Mouse (Mus musculus): ENCODE results near the gene Zfp672.
"Not testable (repeated sequence)": the region's sequence is repeated elsewhere in the genome, so short reads cannot be mapped to it uniquely, and the experiment has no call there.

Zfp672 gene

DNA sequence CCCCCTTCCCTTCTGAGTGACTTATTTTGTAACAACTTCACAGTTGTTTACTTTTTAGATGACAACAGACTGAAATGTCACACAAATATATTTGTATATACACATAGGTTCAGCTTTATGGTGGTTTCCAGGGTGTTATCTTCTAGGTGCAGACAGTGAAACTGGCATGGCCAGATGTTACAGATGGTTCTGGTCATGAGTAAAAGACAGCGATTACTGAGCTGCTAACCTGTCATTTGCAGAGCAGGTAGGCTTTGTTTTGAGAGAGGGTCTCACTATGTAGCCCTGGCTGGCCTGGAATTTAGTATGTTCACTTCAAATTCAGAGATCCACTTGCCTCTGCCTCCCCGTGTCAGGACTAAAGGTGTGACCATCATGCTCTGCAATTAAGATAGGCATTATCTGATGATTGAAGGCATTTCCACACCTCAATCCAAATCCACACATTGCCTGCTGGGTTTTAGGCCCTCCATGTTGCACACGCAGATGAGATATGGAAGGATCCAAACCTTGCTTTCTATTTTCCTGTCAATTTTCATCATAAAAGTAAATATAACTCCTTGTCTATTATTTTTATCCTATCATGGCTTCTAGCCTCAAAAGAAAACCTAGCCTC lies 5.4 kb downstream of the Zfp672 start:
- DNase-seq, result no peak

DNA sequence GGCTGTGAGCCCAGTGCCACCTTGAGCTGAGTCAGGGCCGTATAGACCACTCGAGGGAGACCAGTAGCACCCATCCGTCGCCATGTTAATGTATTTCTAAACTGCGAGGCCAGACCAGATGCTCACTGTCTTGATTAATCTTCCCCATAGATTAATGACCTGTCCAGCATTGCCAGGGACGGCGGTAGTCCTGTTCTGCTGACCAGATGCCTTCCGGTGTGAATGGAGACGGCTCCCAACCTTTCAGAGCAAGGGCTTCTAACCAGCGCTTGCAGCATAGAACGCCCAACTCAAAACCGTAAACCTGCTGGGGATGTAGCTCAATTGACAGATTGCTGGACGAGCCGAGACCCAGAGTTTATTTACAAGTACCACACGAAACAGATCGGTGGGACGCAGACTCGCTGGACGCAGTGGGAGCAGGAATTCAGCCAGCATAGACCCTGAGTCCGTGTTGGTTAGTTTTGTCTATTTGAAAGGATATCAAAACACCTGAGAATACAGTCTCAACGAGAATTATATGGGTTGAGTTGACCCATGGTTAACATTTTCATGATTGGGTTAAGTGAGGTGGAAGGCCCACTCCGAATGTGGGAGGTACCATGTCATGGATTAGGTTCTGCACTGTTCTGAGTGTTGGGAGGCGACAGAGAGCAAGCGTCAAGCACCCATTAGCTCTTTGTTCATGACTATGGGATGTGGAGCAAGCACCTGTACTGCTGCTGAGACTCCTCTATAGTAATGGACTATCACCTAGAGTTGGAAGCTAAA lies 6.4 kb downstream of the Zfp672 start:
- no peak for DNase-seq

DNA sequence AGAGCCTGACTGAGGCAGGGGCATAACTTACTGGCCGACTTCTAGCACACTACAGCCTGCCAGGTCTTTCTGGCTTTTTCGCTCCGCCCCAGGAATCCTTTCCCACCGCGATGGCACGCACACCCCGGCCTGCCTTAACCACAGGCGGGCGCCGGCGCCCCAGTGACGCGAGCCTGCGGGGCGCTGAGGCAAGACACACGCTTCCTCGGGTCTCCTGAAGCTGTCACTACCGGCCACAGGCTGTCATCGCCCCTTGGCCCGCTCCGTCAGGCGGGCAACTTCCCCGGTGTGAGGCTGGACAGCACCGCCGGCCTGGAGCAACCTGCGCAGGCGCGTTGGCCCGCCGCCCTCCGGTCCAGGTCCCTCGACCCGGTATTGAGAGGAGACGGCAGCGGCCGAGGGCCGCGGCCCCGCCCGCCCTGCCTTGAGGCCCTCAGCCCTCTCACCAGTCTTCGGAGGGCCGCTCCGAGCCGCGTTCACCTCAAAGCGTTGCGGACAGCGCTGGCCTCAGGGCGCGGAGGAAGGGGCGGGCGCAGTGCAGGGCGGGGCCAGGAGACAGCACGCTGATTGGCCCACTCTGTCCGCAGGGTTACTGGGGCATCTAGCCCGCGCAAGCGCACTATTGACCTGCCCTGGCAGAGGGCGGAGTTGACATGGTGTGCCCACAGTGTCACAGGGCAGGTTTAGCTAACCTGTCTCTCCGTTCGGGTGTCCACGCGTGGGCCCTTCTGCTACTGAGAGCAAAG lies 7.1 kb downstream of the Zfp672 start:
- DNase-seq, result peak; percentile 99

DNA sequence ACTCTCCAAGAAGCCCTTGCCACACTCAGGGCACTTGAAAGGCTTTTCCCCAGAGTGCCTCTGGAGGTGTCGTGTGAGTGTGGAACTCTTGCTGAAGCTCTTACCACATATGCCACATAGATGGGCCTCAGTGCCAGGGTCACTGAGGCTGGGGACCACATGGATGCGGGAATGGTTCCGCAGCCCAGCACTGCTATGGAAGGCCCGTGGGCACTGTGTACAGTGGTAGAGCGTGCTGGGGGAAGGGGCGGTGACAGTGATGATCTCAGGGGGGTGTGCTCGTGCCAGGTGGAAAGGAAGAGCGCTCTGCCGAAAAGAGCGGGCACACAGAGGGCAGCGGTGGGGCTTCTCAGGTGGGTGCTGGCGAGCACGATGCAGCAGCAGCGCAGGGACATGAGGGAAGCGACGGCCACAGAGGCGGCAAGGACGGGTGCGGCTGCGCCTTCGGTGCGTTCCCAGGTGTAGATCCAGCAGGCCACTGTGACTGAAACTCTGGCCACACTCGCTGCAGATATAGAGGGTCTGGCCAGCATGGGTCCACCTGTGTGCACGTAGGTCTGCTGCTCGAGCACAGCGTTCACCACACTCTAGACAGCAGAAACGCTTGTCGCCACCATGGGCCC lies 13.3 kb downstream of the Zfp672 start:
- no peak for DNase-seq

DNA sequence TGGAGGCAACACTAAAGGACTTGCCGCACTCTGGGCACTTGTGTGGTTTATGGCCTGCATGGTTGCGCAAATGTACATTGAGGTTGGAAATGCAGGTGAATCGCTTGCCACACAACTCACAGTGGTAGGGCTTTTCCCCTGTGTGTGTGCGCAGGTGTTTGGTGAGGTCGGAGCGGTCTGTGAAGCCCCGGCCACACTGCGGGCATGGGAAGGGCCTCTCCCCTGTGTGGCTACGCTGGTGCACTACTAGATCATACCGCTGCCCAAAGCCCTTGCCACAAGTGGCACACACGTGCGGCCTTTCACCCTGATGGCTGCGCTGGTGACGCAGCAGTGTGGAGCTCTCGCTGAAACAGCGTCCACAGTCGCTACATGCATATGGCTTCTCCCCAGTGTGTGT lies 13.8 kb downstream of the Zfp672 start:
- no peak for DNase-seq

DNA sequence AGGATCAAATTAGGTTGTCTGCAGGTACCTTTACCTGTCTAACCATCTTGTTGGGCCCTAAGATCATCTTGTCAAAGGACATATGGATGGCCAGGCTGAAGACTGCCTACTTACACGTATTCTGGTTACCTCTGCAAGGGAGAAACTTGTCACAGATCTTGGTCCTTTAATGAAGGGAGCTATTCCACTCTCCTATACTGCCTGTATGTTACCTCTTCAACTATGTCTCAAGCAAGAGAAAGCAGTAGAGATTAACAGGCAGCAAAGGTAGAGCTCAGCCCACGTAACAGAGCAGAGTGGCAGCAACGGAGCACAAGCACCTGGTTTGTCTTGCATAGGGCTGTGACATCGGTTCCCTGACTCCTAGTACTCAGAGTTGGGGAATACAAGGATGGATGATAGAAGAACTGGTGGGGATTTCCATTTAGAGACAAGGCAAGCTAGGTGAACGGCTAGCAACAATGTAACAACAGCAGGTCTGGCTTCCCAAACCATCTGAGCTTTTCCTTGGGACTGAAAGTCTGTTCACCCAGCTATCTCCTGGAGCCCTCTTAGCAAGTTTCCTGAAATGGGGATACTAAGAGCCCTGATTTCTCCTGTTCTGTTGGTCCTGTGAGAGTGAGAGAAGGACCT lies 14.5 kb downstream of the Zfp672 start:
- DNase-seq, result no peak

DNA sequence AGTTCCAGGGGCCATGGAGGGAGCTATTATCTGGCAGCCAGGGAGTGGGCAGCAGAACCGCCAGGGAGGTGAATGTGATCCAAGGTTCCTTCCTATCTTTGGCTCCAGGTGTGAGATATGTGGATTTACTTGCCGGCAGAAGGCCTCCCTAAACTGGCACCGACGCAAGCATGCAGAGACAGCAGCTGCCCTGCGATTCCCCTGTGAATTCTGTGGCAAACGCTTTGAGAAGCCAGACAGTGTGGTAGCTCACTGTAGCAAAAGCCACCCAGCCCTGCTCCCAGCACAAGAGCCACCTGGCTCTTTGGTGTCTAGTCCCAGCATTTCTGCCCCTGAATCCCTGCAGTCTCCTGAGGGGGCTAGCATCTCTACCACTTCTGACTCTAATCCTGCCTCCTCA lies 16.1 kb downstream of the Zfp672 start:
- no peak for DNase-seq

DNA sequence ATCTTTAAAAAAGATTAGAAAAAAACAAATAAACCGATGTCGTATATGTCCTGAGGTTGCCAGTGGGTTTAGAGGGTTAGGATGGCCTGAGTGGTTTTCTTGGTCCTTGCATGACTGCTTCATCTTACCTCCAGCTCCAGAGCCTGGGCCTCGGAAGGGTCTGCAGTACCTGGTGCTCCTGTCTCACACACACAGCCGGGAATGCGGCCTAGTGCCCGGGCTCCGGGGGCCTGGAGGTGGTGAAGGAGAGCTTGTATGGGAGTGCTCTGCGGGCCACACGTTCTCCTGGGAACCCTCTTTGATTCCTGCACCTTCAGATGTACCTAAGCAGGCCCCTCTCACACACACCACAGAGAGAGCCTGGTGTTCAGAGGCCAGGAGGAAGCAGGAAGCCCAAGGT lies 21.5 kb downstream of the Zfp672 start:
- no peak for DNase-seq

DNA sequence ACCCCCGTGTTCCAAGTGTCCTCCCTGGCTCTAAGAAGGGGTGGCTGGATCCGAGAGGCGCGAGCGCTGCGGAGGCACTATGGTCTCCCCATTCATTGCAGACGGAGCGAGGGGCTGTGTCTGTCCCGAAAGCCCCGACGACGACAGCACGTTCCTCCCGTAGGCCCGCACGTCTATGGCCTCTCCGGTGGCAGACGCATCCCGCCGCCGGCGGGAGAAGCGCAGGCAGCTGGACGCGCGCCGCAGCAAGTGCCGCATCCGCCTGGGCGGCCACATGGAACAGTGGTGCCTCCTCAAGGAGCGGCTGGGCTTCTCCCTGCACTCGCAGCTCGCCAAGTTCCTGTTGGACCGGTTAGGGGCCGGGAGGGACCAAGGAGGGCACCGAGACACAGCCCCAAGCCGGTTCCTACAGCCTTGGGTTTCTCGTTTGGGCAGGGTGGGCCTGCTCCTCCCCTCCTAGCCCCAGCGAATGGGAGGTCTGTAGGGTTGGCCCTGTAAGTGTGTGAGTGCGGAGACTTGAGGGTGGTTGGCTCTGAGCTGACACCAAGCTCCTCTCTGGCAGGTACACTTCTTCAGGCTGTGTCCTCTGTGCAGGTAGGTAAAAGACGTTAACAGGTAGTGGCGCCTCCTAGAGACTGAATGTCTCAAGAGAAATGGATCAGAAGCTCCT lies 22.6 kb downstream of the Zfp672 start:
- peak; percentile 76 for DNase-seq

DNA sequence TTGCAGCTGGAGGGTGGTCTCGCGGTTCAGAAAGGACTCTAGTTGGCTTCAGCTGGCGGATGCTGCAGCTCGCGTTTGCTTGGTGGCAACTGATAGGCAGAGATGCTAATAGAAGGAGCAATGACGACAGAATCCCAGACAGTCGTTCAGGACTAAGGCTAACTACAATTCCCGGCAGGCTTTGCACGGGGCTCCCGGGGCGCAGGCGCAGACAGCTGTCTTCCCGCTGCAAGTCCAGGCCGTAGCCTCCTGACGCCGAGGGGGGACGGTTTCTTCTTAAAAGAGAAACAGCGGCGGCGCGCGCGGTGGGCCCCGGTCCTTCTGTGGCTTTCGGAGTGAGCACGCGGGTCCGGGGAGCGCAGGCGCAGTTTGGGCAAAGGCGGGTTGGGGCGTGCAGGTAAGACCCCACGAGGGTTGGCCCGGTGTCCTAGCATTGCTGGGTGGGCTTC lies 23.3 kb downstream of the Zfp672 start, which contains the start of gene Zfp692:
TSS of gene Zfp692 (plus strand) at position 210 of the 449 bp plus-strand sequence.
- DNase-seq, result peak; percentile 96

DNA sequence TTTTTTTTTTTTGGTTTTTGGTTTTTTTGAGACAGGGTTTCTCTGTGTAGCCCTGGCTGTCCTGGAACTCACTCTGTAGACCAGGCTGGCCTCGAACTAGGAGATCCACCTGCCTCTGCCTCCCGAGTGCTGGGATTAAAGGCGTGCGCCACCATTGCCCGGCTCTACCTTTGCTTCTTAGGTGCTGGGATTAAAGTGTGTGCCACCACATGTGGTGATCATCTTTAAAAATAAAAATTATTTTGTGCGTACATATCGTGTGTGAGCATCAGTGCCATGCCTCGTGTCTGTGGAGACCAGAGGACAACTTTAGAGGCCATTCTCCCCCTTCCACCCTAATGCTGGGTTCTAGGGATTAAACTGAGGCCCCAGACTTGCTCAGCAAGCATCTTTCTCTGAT lies 24.8 kb downstream of the Zfp672 start:
- not testable (repeated sequence) for DNase-seq

DNA sequence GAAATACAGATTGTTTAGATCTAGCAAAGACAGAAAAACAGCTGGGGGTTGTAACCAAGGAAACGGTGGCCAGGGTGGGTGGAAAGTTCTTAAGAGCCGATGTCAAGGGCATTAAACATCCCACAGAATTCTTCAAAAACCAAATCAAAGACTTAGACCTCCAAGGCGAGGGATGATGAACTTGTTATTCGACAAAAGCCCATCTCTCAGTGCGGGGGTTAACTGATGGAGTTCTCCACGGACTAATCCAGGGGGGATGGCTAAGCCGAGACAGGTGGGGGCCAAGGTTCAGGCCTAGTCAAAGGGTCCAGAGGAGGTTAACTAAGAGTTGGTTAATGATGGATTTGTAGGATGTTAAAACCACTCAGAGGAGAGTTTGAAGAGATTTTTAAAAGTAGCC lies 26.5 kb downstream of the Zfp672 start:
- DNase-seq, result no peak

DNA sequence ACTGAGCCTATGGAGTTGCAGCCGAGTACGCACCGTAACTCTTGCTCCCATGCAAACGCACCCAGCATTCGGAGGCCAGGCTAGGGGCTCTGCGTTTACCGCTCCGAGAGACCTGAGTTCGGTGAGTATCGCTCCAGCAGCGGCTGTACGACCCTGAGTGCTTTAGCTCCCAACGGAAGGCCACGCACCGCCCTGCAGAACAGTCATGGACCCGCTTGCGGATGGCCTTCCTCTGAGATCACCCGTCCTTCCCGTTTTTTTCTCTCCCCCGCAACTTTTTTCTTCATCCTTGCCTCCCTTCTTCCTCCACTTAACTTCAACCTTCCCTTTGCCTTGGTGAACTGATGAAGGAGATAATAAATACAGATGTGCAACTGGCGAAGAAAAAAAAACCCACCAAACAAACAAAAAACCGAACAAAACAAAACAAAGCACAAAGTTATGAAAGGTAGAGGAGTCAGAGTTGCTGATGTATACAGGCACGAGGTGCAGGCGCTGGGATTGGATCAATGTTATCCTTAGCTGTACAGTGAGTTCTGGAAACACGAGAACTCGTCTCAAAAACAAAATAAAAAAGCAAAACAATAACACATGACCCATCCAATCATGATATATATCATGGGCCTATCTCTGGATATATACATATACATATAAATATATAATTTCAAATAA lies 27.2 kb downstream of the Zfp672 start:
- no peak for DNase-seq

DNA sequence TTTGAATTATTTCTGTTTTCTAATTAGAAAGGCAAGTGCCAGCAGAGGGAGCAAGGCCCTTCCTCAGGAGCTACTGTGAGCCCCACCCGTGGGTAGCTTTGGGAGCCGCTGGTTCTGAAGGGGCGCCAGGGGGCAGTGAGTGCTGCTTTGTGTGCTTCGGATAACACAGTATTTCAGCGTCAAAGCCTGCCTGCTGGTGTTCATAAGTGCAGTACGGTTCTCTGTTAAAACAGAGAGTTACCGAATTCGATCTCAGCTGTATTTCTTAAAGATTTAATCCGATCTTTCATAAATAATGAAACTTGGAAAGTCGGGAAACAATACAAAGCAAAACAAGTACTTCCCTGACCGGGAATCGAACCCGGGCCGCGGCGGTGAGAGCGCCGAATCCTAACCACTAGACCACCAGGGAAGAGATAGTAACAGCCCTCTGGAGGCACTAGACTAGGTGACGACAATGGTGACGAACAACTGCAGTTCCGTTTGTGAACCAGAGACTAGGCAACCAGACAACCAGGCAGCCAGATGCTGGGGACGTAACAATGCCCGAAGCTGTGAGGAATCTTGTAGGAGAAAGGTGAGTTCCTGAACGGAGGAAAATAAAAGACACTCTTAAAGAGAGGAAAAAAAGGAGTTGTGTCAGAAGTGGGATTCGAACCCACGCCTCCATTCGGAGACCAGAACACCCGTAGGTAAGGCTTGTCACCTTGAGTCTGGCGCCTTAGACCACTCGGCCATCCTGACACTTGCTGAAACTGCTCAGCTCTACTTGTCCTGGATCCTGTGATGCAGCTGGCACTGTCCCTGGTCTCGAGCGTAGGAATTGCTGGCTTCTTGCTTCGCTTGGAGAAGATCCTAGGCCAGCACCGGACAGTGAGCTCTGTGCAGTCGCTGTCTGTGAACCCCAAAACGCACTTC lies 28.0 kb downstream of the Zfp672 start:
- peak; percentile 97 for DNase-seq

DNA sequence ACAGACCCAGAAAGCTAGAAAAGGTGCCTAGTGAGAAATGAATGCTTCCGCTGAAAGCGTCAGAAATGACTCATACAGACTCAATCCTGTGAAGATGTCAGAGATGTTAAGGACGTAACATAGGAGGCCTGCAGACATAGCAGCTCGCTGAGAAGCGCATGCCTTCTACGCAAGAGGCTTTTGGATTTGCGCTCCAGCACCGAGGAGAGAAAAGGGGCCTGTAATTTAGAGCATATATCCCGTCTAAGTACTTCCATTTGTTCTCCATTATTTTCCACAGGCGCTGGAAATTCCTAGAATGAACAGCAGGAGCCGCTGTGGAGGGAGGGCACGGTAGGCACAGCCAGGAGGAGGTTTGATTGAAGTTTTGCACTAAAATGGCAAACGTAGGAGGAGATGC lies 29.1 kb downstream of the Zfp672 start:
- DNase-seq, result peak; percentile 75

DNA sequence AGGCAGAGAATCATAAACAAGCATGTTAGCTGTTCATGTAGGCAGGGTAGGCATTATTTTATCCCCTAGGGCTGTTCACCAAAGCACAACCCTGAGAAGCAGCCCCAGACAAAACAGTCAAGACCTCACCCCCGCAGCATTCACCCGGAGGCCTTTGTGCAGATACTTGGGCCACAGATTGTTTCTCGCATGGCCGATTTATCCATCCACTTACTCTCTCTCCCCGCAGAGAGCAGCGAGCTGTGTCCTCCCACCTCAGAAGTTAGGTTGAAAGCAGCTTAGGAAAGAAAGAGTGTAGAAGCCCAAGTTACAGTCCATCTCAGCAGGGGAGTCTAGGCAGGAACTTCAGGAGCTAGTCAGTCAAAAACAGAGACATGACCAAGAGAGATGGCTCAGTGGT lies 32.7 kb downstream of the Zfp672 start:
- DNase-seq, result no peak

DNA sequence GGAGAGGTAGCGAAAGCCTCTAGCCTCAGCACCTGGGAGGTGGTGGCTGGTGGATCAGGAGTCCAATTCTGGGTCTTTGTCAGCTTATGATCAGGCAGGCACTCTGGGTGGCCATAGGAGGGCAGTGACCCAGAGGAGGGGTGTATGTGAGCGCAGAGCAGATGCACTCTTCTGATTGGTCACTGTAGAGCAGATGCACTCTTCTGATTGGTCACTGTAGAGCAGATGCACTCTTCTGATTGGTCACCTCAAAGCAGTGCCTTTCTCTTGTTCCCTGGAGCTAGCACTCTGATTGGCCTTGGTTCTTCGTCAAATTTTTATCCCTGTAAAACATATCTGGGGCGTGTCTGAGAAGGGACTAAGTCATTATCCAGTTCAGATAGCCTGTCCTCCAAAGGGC lies 37.3 kb downstream of the Zfp672 start:
- DNase-seq, result no peak

DNA sequence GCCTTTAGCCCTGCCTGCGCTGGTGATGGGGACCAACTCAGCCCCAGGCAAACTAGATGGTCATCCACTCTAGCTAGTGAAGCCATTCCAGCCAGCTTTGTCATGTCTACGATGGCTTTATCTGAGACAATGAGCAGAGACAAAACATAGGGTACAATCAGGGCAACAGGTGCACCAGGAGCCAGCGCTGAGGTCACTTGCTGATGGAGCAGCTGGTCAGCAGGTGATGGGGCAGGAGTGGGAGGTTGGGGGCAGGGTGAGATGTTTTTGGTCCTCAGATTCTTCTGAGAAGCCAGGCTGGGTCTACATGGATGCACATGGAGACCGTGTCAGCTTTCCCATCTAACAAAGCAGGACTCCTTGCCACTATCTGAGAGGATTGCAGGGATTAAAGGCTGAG lies 39.3 kb downstream of the Zfp672 start:
- no peak for DNase-seq

DNA sequence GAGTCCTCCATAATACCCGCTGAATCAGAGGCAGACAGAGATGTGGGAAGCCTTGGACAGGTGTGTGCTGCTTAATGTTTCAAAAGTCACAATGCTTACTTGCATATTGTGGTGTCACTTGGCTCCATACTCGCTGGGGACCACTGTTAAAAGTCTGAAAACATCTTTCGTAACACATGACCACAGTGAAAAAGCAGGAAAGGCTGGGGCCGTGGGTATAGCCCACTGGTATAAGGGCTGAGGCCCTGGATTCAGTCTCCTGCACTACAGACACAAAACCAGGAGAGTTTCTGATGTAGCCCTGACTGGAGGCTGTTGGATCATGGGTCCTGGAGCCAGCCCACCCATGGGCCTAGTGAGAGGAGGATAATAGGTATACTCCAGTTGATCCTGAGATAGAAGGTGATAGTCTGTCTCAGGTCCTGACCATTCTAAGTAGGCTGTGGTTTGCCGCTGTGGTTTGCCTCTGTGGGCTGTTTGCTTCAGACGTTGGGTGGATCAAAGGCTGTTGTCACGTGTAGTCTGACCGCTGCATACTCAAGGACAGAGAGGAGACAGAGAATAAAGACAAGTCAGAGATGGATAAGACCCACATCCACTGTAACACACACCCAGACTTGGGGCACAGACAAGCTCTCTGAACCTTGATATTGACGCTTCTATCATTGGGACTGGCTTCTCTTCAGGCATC lies 40.0 kb downstream of the Zfp672 start:
- no peak for DNase-seq

DNA sequence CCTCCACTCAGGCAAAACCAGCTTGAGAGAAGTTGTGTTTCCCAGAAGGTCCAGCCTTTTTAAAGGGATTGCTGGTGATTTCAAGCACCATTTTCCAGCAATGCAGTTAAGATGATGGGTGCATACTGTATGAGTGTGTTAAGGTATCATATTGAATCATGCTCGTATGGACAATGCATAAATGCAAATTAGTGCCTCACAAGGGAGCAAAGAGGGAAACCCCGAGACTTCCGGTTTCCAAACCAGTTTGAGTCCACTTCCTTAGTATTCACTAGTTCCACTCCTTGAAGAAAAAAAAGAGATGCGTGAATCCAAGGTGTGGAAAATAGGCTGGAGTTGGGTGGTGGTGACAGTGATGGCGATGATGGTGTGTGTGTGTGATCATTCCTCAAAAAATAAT lies 47.6 kb downstream of the Zfp672 start:
- DNase-seq, result no peak
